Mouse (Mus musculus) forebrain, embryonic 13.5 days (tissue): ENCODE results near the gene Gbp7. TPM values are rescaled to one million over a fixed set of nuclear protein-coding genes. Genes with fewer than 3 reads are reported as not detected.
"Not testable (repeated sequence)": the region's sequence is repeated elsewhere in the genome, so short reads cannot be mapped to it uniquely, and the experiment has no call there.

Experiments
- ATAC-seq: fragments of 200-750 bp; cut with Nextera tagmentation; 2 replicates; pipeline ENCODE4 v1.8.0; 2017
- H3K27ac ChIP-seq: fragments of 300-500 bp; sonication (generic); 2 replicates; pipeline ENCODE4 v1.5.1; 2015; ENCODE audit warnings: inconsistent platforms, mild to moderate bottlenecking, moderate library complexity
- H3K27me3 ChIP-seq: fragments of 300-500 bp; sonication (generic); 2 replicates; pipeline ENCODE4 v1.6.1; 2015; ENCODE audit warnings: mild to moderate bottlenecking, inconsistent platforms
- H3K36me3 ChIP-seq: fragments of 300-500 bp; sonication (generic); 2 replicates; pipeline ENCODE4 v1.6.1; 2015; ENCODE audit warnings: mild to moderate bottlenecking, inconsistent platforms; ENCODE audit not compliant: poor library complexity, severe bottlenecking
- H3K4me1 ChIP-seq: fragments of 300-500 bp; sonication (generic); 2 replicates; pipeline ENCODE4 v1.6.1; 2015; ENCODE audit warnings: inconsistent platforms
- H3K4me2 ChIP-seq: fragments of 300-500 bp; sonication (generic); 2 replicates; pipeline ENCODE4 v1.6.1; 2015; ENCODE audit warnings: inconsistent platforms, mild to moderate bottlenecking, moderate library complexity
- H3K4me3 ChIP-seq: fragments of 300-500 bp; sonication (generic); 2 replicates; pipeline ENCODE4 v1.5.1; 2015; ENCODE audit warnings: mild to moderate bottlenecking, inconsistent platforms
- H3K9ac ChIP-seq: fragments of 300-500 bp; sonication (generic); 2 replicates; pipeline ENCODE4 v1.6.1; 2015; ENCODE audit warnings: mild to moderate bottlenecking, inconsistent platforms
- H3K9me3 ChIP-seq: fragments of 300-500 bp; sonication (generic); replicated peaks from 2 replicates; pipeline ENCODE4 v1.6.1; 2016; ENCODE audit warnings: inconsistent platforms
- WGBS: fragments of 180-500 bp; shearing (Covaris S2); methylation state at CpG from one replicate; pipeline ENCODE4 v1.1.7; 2015; 5-methylcytosine and 5-hydroxymethylcytosine counted together
- polyA plus RNA-seq: library from polyadenylated mRNA; unstranded; fragments of >200 nt; fragmentation: Nextera tagmentation; extraction: Ambion mirVana; gene quantifications from 2 replicates; pipeline ENCODE4 v1.2.1, GENCODE M21; 2015

The Gbp7 gene
- polyA plus RNA-seq, 1 experiment from 2014 or later: 0.58 TPM

DNA sequence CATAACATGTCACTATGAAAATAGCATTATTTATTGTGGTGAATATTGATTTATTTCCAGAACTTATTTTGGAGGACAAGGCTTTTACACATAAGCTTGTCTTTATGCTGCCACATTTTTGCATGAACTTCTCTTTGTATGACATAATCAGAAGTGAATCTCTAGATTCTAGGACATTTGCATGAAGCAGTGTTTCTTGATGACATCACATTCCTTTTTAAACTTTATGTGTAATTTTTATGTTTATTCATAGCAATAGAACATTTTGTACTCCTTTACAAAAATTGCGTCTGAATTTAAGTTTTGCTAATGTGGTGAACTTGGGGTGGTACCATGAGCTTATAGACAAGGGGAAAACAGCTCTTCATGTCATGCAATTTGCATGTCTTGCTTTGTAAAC, 5.5 kb downstream of the Gbp7 start:
- H3K9me3 ChIP-seq: no peaks in the 10 kb centered on the region
- no peak overlapping the region for H3K9ac ChIP-seq
- no peaks in the 10 kb centered on the region for H3K36me3 ChIP-seq
- ATAC-seq: no peak
- 73% methylated on average over 1 of the region's 1 CpGs for WGBS
- H3K27me3 ChIP-seq: no peaks in the 10 kb centered on the region
- H3K27ac ChIP-seq: no peak overlapping the region
- no peak overlapping the region for H3K4me3 ChIP-seq
- no peak overlapping the region for H3K4me2 ChIP-seq
- H3K4me1 ChIP-seq: peaks cover 4% of the 10 kb centered on the region; the same call in 1 of the 2 replicates

DNA sequence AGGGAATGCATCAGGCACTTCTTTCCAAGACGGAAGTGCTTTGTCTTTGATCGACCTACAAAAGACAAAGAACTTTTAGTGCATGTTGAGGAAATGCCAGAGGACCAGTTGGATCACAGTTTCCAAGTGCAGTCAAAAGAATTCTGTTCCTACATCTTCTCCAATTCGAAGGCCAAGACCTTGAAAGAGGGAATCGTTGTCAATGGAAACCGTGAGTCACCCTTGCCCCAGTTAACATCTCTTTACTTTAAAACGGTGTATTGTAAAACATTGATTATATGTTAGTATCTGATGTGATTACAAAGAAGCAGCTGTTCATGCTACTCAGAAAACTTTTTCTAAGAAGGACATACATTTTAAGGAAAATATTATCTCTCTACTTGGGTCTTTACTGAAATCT, 11.2 kb downstream of the Gbp7 start:
- H3K9me3 ChIP-seq: no peaks in the 10 kb centered on the region
- no peaks in the 10 kb centered on the region for H3K36me3 ChIP-seq
- H3K4me2 ChIP-seq: no peak overlapping the region
- no peaks in the 10 kb centered on the region for H3K4me1 ChIP-seq
- no peak for ATAC-seq
- no peak overlapping the region for H3K9ac ChIP-seq
- H3K27me3 ChIP-seq: no peaks in the 10 kb centered on the region
- no peak overlapping the region for H3K27ac ChIP-seq
- 81% methylated on average over 6 of the region's 6 CpGs for WGBS
- H3K4me3 ChIP-seq: no peak overlapping the region

DNA sequence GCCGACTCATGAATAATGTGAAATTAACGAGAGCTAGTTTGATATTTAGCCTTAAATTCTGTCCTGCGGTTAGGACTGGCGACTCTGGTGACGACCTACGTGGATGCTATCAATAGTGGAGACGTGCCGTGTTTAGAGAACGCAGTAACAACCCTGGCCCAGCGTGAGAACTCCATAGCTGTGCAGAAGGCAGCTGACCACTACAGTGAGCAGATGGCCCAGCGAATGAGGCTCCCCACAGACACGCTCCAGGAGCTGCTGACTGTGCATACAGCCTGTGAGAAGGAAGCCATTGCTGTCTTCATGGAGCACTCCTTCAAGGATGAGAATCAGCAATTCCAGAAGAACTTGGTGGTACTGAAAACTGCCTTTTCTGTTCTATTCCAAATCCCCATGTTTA, 12.6 kb downstream of the Gbp7 start:
- not testable (repeated sequence) for H3K4me2 ChIP-seq, H3K27ac ChIP-seq, H3K4me3 ChIP-seq, ATAC-seq, H3K9ac ChIP-seq, H3K9me3 ChIP-seq, H3K36me3 ChIP-seq, H3K27me3 ChIP-seq, H3K4me1 ChIP-seq
- WGBS: 80% methylated on average over 12 of the region's 12 CpGs

DNA sequence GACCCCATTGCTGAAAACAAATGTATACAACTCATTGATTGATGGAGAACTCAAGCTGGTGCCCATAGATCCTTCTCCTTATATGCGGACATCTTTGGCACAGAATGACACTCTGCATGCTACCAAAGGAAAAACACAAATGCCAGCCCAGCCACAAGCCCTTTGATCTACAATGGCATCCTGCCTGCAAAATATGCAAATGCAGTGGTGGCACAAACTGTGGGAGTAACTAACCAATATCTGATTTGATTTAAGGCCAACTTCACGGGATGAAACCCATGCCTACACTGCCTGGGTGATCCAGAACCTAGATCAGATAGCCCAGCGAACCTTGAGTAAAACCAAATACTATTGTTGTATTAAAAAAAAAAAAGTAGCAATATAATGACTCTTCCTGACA, 16.5 kb downstream of the Gbp7 start:
- no peak for ATAC-seq
- no peak overlapping the region for H3K4me3 ChIP-seq
- H3K9me3 ChIP-seq: no peaks in the 10 kb centered on the region
- 68% methylated on average over 3 of the region's 3 CpGs for WGBS
- no peak overlapping the region for H3K27ac ChIP-seq
- no peak overlapping the region for H3K4me2 ChIP-seq
- no peaks in the 10 kb centered on the region for H3K27me3 ChIP-seq
- no peaks in the 10 kb centered on the region for H3K36me3 ChIP-seq
- H3K9ac ChIP-seq: no peak overlapping the region
- H3K4me1 ChIP-seq: no peaks in the 10 kb centered on the region

DNA sequence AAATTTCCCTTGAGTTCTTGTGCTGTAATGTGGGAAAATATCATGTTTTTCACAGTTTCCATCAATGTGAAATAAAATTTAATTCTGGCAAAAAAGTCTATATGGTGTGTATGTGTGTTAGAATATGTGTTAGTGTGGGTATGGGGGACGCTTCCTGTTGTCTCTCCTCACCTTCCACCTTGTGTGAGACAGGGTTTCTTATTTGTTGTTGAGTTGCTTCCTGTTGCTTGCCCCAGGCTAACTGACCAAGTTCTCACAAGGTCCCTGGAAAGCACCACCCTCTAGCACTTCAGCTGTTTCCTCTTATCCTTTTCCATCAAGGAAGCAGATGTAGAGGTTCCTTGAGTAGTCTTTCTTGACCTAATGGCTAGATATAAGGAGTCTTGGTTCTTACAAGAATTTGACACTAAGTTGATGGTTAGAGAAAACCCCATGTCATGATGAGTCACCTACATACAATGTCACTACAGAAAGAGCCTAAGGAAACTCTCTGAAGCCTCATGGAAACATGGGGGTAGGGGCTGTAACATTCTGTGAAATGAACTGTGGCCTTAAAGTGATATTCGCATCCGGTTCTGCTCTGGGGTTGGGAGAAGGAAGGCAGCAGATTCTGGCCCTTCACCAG, 20.0 kb downstream of the Gbp7 start:
- no peak for ATAC-seq
- WGBS: 87% methylated on average over 3 of the region's 3 CpGs

DNA sequence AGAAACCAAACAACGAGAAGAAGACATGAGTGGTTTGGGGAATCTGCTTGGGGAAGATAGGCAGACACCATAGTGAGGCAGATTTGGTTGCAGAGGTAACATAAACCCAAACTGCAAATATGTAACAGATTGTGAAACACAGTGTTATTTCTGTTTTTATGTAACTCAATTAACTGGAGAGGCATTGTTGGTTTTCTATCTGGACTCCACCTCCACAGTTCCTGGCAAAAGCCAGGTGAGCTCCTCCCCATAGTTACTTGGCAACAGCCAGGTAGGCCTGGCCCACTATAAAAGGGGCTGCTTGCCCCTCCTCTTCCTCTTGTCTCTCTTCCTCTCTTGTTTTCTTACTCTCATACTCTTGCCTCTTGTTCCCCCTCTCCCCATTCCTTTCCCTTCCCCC, 24.5 kb downstream of the Gbp7 start:
- Histone ChIP-seq H3K4me3 (no peak overlapping the region), H3K4me2 (no peak overlapping the region), H3K36me3 (no peaks in the 10 kb centered on the region), H3K27me3 (no peaks in the 10 kb centered on the region), H3K4me1 (0 out of 2 replicates have a peak, but pooled peaks cover under 1% of the 10 kb centered on the region), H3K27ac (no peak overlapping the region), H3K9ac (no peak overlapping the region), H3K9me3 (no peaks in the 10 kb centered on the region)
- 77% methylated on average over 1 of the region's 1 CpGs for WGBS
- no peak for ATAC-seq

More for the DNA sequence above, 20.0 kb downstream of the Gbp7 start:
- H3K36me3 ChIP-seq: no peaks in the 10 kb centered on the region
- H3K4me3 ChIP-seq: no peak overlapping the region
- no peaks in the 10 kb centered on the region for H3K27me3 ChIP-seq
- H3K27ac ChIP-seq: no peak overlapping the region
- H3K4me1 ChIP-seq: no peaks in the 10 kb centered on the region
- H3K9me3 ChIP-seq: no peaks in the 10 kb centered on the region
- H3K9ac ChIP-seq: no peak overlapping the region
- H3K4me2 ChIP-seq: no peak overlapping the region

DNA sequence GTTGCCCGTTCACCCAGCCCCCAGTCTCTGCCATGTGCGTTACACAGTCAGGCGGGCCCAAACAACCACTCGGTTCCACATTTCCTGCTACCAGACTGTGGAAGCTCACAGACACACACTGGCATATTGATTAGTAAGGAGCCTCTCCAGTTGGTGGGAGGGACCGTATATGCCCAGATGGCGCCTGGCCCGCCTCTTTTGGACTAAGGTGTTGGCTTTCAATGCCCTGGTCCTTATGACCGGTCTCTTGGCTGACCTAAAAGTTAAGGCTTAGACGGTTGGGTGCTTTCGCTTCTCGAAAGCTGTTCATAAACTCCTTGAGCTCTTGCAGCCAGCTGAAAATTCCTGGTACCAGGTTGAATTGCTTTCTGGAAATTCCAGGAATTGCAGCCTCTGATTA, 25.5 kb downstream of the Gbp7 start:
- ATAC-seq: no peak
- no peaks in the 10 kb centered on the region for H3K9me3 ChIP-seq

DNA sequence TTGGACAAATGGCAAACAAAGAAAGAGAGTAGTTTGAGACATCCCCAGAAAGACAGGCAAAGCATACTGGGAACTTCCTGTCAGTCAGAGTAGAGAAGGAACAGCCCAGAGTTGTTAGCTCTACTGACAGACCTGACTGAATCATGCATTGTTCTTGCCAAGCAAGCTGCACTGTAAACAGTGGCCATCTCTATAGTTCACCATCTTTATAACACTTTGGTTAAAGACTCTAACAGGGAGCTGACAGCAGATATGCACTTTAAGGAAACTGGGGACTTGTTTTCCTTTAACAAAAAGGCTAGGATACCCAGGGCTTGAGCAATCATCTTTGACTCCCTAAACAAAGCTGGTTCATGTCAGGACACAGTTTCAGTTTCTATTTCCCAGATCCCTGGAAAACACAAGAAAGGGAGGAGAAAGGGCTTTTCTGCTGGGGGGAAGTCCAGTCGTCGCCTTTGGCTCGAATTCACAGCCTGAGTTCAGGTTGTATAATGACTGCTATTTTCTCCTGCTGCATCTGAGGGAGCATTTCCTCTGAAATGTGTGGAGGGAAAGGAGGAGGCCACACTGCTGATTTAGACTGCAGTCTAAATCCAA, 29.6 kb downstream of the Gbp7 start, which contains the start of gene Gbp3:
TSS of gene Gbp3 (plus strand) at position 395 of the 597 bp plus-strand sequence.
- Histone ChIP-seq H3K4me3 (peak within 1 kb of the TSS; percentile 28), H3K9me3 (no peaks in the 10 kb centered on the region), H3K27me3 (no peaks in the 10 kb centered on the region), H3K36me3 (no peaks in the 10 kb centered on the region), H3K27ac (no peak within 1 kb of the TSS), H3K4me1 (peaks cover 5% of the 10 kb centered on the region; the same call in 1 of the 2 replicates), H3K9ac (peak within 1 kb of the TSS; percentile 38; the same call in 1 of the 2 replicates), H3K4me2 (peak within 1 kb of the TSS; percentile 45)
- no peak for ATAC-seq
- WGBS: 33% methylated on average over 3 of the region's 3 CpGs

More for the DNA sequence above, 25.5 kb downstream of the Gbp7 start:
- H3K4me1 ChIP-seq: peaks cover 5% of the 10 kb centered on the region; the same call in 1 of the 2 replicates
- H3K36me3 ChIP-seq: no peaks in the 10 kb centered on the region
- 88% methylated on average over 11 of the region's 11 CpGs for WGBS
- H3K27ac ChIP-seq: no peak overlapping the region
- H3K4me2 ChIP-seq: no peak overlapping the region
- no peak overlapping the region for H3K4me3 ChIP-seq
- no peaks in the 10 kb centered on the region for H3K27me3 ChIP-seq
- H3K9ac ChIP-seq: no peak overlapping the region

DNA sequence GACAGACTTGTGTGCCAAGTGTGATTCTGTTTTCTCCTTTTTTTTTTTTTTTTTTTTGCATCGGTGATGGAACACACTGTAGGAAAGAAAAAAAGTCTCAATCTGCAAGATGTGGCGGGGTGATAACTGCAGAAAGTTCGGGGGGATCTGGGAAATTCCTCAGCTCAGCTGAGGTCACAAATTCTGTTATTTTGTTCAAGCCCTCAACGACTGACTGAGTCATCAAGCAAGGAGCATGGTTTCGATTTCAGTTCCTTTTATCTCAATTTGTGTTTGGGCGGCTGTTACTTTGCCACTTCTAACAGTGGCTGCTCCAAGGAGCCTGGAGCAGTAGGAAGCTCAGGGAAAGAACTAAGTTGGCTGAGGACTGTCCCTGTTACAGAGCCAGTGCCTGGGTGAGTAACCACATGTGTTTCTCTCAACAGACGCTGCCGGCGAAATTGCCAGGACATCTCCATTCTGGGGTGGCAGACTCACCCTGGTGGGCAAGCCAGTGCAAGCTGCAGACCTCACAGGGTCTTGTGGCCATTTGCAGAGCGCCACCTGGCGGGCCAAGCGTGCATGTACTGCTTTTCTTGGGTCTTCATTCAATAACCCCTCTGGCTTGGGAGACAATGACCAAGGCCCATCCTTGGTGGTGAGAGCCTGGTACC, 30.3 kb downstream of the Gbp7 start:
- H3K9me3 ChIP-seq: no peaks in the 10 kb centered on the region
- no peak overlapping the region for H3K27ac ChIP-seq
- WGBS: 21% methylated on average over 12 of the region's 12 CpGs
- H3K4me3 ChIP-seq: peak overlapping the region; percentile 28
- peak; percentile 93 for ATAC-seq
- H3K4me2 ChIP-seq: peak overlapping the region; percentile 45
- H3K36me3 ChIP-seq: no peaks in the 10 kb centered on the region
- peak overlapping the region; percentile 38; the same call in 1 of the 2 replicates for H3K9ac ChIP-seq
- no peaks in the 10 kb centered on the region for H3K27me3 ChIP-seq
- H3K4me1 ChIP-seq: peaks cover 5% of the 10 kb centered on the region; the same call in 1 of the 2 replicates

DNA sequence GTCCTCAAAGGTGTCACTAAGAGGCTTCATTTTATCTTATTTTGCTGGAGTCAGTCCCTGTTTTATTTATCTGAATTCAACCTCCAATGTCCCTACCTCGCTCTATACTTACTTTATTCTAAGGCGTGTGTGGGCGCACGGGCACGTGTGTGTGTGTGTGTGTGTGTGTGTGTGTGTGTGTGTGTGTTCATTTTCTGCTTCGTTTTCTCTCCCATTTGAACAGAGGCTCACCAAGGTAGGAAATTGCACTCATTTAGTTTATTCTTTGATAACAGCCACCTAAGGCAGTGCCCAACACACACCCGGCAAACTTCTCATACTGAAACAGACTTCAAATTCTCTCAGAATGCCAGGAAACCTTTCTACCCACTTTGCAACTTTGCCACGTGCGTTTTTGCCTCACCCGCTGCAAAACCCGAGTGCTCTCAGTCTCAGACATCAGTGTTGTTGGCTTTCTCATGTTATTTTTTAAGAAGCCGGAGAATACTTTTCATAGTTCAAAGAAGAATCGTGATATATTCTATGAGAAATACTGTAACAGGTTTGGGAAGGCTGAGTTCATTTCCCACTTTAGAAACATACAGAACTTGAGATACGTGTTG, 31.0 kb downstream of the Gbp7 start:
- Histone ChIP-seq H3K27me3 (no peaks in the 10 kb centered on the region), H3K36me3 (no peaks in the 10 kb centered on the region), H3K27ac (no peak overlapping the region), H3K4me3 (no peak overlapping the region), H3K4me2 (no peak overlapping the region), H3K9me3 (no peaks in the 10 kb centered on the region), H3K4me1 (peaks cover 5% of the 10 kb centered on the region; the same call in 1 of the 2 replicates), H3K9ac (no peak overlapping the region)
- 90% methylated on average over 14 of the region's 14 CpGs for WGBS
- ATAC-seq: no peak

DNA sequence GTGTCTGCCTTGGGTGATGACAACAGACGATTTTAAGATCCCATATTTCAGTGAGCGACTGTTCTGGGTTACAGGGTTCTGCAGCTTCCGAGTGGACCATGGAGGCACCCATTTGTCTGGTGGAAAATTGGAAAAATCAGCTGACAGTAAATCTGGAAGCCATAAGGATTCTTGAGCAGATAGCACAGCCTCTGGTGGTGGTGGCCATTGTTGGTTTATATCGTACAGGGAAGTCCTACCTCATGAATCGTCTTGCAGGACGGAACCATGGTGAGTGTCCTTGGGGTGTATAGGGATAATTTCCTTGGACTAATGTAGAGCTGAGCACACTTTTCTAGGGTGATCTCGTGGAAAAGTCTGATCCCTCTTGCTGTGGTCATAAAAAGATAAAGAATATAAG, 31.5 kb downstream of the Gbp7 start:
- H3K36me3 ChIP-seq: no peaks in the 10 kb centered on the region
- no peak for ATAC-seq
- WGBS: 86% methylated on average over 7 of the region's 7 CpGs

DNA sequence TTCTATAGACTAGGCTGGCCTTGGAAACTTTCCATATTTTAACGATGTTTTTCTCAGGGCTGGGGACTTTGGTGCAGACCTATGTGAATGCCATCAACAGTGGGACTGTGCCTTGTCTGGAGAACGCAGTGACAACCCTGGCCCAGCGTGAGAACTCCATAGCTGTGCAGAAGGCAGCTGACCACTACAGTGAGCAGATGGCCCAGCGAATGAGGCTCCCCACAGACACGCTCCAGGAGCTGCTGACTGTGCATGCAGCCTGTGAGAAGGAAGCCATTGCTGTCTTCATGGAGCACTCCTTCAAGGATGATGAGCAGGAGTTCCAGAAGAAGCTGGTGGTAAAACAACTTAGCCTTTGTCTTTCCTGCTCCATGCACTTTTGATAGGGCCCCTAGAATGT, 37.3 kb downstream of the Gbp7 start:
- ATAC-seq, H3K4me1 ChIP-seq, H3K9me3 ChIP-seq, H3K9ac ChIP-seq, H3K4me3 ChIP-seq, H3K36me3 ChIP-seq, H3K4me2 ChIP-seq, H3K27me3 ChIP-seq, H3K27ac ChIP-seq: not testable (repeated sequence)
- WGBS: 56% methylated on average over 5 of the region's 5 CpGs

More for the DNA sequence above, 31.5 kb downstream of the Gbp7 start:
- Histone ChIP-seq H3K4me2 (no peak overlapping the region), H3K9ac (no peak overlapping the region), H3K27ac (no peak overlapping the region), H3K9me3 (no peaks in the 10 kb centered on the region), H3K27me3 (no peaks in the 10 kb centered on the region), H3K4me1 (peaks cover 5% of the 10 kb centered on the region; the same call in 1 of the 2 replicates), H3K4me3 (no peak overlapping the region)
